Mouse (Mus musculus) spleen, adult 2 months (tissue): ENCODE data around the gene Ap1b1.

Experiments used
- CTCF ChIP-seq: fragments of 200-500 bp; IDR thresholded peaks from 2 replicates; pipeline ENCODE4 v1.5.1; 2011; ENCODE audit warnings: mild to moderate bottlenecking, inconsistent platforms; ENCODE audit not compliant: insufficient read depth, insufficient read length, insufficient replicate concordance; ENCODE audit errors: extremely low read depth
- POLR2A ChIP-seq: fragments of 200-500 bp; IDR thresholded peaks from 2 replicates; pipeline ENCODE4 v1.6.1; 2011; ENCODE audit warnings: low read depth, low read length, inconsistent platforms

DNA sequence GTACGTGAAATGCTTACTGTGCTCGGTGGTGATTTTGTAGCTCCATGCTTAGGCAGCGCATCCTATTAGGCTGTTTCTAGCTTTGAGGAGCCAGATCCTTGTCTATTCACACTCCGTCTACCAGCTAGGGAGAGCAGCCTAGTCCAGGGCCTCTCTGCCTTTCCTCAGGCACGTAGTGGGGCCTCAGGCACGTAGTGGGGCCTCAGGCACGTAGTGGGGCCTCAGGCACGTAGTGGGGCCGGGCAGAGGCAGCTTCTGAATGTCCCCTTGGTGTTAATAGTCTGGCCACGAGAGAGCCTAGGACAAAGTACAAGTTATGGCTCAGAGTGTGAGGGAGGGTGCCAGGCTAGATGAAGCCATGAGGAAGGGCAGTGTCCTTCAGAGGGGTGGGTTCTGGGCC, 46.1 kb downstream of the Ap1b1 start:
- TF ChIP-seq POLR2A (no peak), CTCF (no peak)
